Mouse (Mus musculus) urinary bladder, postnatal 10 days (tissue): ENCODE data around the gene Gm37240.

Experiments used
- DNase-seq: peaks from one replicate; pipeline ENCODE4 v3.0.0; 2022; ENCODE audit warnings: low spot score

Gene Gm37240

DNA sequence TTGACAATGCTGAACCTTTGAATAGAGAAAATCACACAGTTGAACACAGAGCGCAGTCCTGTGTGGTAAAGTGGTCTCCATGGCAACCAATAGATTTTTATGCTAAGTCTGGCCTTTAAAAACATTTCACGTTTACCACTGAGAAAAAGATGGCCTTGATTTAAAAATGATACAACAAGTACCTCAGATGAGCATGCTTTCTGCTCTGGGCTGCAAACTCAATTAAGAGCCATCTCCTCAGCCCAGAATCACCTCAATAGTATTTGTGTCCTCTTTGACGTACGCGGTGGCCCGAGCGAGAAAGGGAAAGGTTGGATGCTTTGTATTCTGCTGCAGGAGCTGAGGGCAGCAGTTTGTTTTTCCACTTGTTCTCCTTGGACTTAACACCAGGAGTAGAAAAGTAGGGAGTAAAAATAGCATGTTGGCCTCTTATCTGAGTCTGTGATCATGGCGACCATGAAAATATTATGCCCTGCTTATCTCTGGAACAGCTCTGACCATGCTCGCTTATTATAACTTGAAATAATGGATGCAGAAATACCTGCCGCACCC, 548.0 kb downstream of the Gm37240 start:
- DNase-seq, result no peak

GRCm38 (mm10) chr3:85338755-85339095, 548.6 kb downstream of the Gm37240 start:
- no peak for DNase-seq

DNA sequence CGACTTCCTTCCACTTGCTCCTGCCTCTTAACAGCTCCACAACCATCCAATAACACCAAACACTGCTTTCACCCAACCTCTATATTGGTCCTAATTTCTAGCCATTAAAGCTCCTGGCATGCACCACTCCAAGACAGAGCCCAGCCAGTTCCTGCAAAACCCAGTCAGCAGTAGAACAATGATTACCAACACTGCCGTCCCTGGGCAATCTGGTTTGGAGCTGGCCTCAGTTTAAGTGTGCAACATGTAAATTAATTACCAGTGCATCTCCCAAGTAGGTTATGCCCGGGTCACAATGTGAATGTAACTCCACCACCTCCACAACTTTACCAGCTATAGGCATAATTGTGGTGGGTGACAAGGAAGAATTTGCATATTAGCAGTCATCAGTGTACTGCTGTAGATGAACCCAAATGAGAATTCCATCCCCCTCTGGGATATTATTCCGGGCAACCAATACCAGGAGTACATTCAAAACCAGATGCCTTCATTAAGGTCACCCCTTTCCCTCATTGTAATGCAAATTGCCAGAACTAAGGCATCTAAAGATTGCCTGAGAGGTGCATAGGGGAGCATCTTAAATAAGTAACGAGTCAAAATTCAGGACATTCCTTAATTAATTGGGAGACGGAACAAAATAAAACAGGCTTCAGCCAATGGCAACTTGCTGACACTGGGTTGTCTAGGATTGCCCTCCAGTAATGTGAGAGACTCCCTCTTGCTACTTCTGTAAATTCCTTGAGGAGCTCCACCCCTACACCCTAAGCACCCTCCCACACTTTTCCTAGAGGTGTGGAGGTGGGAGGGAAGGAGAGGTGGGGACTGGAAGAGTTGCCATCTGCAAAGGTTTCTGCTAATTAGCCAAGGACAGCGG, 549.2 kb downstream of the Gm37240 start:
- no peak for DNase-seq

- DNase-seq, result no peak
These were observed 551.8 kb downstream of the Gm37240 start for GRCm38 (mm10) chr3:85335517-85335916.

DNA sequence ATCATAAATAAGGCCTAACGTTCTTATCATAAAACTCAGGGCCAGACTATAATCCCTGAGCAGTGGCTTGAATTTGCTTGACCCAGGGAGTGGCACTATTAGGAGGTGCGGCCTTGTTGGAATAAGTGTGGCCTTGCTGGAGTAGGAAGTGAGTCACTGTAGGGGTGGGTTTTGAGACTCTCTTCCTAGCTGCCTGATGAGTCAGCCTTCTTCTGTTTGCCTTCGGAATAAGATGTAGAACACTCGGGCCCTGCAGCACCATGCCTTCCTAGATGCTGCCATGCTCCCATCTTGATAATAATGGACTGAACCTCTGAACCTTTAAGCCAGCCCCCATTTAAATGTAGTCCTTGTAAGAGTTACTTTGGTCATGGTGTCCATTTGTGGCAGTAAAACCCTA, 555.0 kb downstream of the Gm37240 start:
- no peak for DNase-seq

DNA sequence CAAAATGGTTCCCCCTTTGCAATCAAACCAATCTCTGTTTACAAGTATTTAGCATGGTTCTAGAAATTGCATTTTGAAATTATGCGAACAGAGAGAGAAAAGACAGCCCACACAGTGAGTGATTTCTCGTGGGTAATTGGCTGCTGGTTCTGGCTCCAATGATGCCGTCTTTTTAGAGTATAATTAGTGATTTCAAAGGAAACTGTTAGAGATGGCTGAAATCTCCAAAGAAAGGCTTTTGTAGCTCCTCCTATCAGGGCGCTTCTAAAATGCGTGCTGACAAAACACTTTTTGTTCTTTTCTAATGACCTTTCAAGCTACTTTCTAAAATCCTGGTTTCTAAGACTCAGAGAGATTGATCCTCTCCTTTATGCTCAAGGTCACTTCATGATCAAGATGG, 569.1 kb downstream of the Gm37240 start:
- DNase-seq, result no peak

GRCm38 (mm10) chr3:85317306-85317705, 570.0 kb downstream of the Gm37240 start:
- DNase-seq, result no peak

DNA sequence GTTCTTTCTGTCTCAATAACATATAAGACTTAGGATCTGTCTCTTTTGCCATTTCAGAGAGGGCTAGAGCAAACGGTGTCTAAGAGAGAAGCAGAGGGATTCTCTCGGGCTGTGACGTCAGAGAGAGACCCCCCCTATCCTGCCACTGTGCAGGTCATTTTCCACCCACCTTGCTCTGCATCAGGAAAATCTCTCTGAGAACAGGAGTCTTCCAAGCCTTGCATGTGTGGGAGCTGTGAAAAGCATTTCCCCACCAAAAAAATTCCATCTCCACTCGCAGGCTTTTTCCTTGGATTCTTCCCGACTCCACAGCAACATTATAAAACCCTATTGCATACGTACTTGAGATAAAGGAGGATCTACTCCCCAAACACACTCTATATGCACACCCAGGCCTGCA, 572.4 kb downstream of the Gm37240 start:
- no peak for DNase-seq

DNA sequence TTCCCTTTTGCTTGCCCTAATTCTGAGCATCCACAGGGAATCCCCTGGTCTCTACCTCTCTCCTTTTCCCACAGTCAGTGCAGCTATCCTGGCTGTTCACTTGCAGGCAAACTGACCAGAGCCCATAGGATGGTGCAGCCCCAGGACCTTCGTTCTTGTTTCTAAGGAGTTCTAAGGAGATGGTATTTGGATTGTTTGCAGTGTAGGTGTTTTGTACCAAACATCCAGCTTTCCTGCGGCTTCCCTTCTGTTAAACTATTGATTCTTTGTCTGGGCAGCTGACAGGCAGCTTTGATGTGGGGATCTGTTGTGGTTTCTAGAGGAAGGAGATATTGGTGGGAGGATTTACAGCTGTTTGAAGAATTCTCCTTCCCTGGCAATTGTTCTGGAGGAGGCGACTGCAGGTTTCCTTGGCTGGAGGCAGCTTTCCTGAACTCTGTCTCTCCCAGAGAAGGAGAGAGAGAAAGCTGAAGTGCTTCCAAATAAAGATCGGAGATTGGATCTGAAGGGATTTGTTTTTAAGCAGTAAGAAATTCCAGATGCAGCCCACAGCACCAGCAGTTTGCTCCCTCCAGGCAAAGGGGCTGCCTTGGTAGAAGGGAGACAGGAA, 573.6 kb downstream of the Gm37240 start:
- DNase-seq, result no peak

GRCm38 (mm10) chr3:85311176-85311575, 576.1 kb downstream of the Gm37240 start:
- DNase-seq, result no peak

- no peak for DNase-seq
These were observed 576.8 kb downstream of the Gm37240 start for GRCm38 (mm10) chr3:85310401-85310989.

- DNase-seq, result no peak
These were observed 578.1 kb downstream of the Gm37240 start for GRCm38 (mm10) chr3:85309168-85309567.

DNA sequence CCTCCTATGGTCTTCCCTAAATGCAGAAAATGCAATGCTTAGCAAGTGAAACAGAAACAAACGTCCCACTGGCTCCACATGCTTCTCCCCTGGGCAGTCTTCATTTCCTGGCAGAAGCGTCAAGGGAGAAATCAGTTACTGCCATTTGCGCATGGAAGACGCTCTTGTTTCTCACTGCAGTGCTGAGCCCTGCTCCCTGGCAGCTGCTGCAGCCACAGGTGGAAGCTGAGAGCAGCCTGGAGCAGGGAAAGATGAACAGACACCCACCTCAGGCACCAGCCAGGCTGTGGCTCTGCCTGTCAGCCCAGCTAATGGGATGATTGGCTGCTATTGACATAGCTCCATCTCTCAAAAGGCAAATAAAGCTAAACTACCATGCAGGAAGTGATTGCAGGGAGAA, 578.6 kb downstream of the Gm37240 start:
- no peak for DNase-seq

DNA sequence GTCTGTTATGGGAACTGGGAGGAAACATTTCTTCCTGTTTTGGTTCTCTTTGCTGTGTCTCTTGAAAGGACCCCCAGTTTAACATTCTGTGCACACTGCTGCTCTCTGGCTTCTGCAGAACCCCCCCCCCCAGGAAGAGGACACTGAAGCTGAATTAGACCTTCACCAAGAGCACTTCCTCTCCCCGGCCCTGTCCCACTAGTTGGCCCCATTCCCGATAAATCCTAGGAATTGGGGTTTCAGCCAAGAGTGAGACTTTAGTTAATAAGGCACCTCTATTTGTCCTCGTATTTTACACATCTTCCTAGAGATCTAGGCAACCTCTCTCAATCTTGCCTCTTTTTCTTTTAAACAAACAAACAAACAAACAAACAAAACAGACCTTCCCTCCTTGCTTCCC, 585.5 kb downstream of the Gm37240 start:
- DNase-seq, result no peak

- DNase-seq, result no peak
These were observed 586.0 kb downstream of the Gm37240 start for GRCm38 (mm10) chr3:85301336-85301735.

DNA sequence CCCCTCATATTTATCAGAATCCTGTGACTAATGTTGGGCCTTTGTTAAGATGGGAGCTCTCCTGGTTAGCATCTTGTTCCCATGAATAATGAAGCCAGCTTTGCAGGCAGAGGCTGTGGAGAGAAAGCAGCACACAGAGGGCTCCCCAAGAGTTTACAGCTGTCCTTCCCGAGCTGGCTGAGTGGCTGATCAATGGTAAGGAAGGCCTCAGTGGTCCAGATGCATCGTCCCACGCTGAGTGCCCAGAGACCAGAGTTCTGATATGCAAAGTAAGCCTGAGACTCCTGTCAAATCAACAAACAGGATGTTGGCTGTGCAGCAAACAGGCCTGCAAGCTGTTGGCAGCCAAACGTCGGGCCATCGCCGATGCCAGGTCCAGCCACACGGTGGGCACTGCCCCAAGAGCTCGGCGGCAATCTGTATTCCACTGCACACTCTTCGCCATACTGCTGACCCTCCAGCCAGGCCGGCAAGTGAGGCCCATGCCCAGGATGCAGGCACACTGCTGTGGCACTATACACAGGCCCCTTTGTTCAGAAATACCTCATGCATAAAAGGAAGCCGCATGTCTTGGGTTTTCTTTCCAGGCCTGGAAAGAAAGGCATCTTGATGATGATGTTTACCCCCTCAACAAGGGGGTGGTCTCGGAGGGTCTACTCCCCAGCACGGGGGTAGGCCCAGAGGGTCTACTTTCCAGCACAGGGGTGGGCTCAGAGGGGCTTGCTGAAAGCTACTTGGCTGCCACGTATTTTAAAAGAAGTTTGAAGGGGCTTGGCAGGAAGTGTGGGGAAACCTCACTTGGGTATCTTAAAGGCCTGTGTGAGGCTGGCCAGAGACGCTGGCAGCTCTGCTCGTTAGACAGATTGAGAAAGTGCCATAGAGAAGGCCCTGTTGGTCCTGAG, 587.4 kb downstream of the Gm37240 start:
- DNase-seq, result no peak

GRCm38 (mm10) chr3:85295229-85295628, 592.1 kb downstream of the Gm37240 start:
- no peak for DNase-seq

- DNase-seq, result no peak
These were observed 599.7 kb downstream of the Gm37240 start for GRCm38 (mm10) chr3:85287627-85288026.

DNA sequence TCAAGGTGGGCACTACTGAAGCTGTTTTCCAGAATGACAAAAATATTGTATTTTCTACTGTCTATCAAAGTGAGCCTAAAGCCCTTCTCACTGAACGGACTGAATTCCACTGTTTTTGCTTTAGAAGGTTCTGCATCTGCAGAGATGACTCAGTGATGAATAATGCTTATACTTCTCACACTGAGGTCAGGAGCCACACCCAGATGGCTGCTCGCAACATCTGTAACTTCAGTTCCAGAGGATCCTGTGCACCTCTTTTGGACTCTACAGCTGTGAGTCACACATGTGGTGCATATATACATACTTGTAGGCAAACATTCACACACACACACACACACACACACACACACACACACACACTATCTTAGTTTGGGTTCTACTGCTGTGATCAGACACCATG, 602.8 kb downstream of the Gm37240 start:
- no peak for DNase-seq

GRCm38 (mm10) chr3:85282816-85283215, 604.5 kb downstream of the Gm37240 start:
- no peak for DNase-seq

DNA sequence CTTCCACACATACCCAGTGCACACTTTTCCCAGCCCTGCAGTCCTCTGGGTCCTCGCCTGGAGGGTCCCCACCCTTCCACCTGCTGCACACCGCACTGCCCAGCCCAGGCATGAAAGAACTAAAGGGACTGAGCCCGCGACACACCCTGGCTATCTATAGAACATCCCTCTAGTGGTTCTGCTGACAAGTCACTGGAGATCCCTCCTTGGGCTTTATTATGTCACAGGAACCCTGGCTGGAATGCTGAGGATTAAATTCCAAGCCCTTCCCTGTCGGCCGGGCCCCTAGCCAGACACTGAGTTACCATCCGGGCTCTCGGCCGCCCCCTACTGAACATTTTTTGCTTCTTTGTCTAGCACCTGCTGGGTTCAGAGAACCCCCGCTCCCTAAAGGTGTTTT, 612.2 kb downstream of the Gm37240 start:
- no peak for DNase-seq

- no peak for DNase-seq
These were observed 615.8 kb downstream of the Gm37240 start for GRCm38 (mm10) chr3:85271491-85271890.
